Mouse (Mus musculus): ENCODE measurements at regions not wholly inside any gene's neighbourhood (a gene's known extent, or its start where the extent isn't known, plus 50 kb on each side); places are given as distances from the start of the nearest gene placed in this dataset.
A peak's percentile ranks its signal among the peaks of the same experiment; 100 is the strongest.
"Not testable (repeated sequence)": the region's sequence is repeated elsewhere in the genome, so short reads cannot be mapped to it uniquely, and the experiment has no call there.

DNA sequence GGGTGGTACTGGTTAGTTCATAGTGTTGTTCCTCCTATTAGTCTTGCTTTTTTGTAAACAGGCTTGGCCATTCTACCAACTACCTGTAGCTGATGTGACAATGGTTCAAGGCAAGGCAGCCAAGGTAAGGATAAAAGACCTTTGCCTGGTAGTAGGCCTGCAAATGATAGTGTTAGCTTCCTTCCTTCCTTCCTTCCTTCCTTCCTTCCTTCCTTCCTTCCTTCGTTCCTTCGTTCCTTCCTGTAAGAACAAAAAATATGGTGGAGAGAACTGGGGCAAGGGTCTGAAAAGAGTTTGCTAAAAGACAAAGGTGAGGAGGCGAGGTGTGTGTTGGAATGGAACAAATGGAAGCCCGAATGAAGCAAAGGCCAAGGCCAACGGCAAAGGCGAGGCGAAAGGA lies 84.8 kb upstream of the Ezh2 start:
- not testable (repeated sequence) for H3K27ac ChIP-seq (ENCODE audit: control insufficient read depth, insufficient read depth, low read depth, low read length); H3K36me3 ChIP-seq (ENCODE audit: control insufficient read depth, insufficient read depth, low read length)

DNA sequence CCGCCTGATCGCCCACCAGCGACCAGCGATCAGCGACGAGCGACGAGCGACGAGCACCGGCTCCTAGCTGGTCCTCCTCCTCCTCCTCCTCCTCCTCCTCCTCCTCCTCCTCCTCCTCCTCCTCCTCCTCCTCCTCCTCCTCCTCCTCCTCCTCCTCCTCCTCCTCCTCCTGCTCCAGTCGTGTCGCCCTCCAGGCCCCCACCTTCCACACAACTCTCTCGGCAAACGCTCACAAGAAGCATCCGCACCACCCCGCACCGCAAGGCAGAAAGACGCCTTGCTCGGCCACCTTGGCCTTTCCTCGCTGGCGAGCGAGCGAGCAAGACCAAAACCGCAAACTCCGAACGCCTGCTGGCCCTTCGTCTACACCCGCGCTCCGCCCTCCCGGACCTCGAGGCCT lies 77.6 kb upstream of the Ezh2 start:
- not testable (repeated sequence) for H3K4me1 ChIP-seq (ENCODE audit: control insufficient read depth, insufficient read depth, low read length); H3K27ac ChIP-seq (ENCODE audit: control insufficient read depth, insufficient read depth, low read depth, low read length); H3K27me3 ChIP-seq (ENCODE audit: control insufficient read depth, insufficient read depth, low read length); H3K36me3 ChIP-seq (ENCODE audit: control insufficient read depth, insufficient read depth, low read length)
- H3K4me3 ChIP-seq (ENCODE audit: control insufficient read depth, low read depth, low read length) = peak overlapping the region; percentile 45

More for the DNA sequence above, 84.8 kb upstream of the Ezh2 start:
- H3K4me1 ChIP-seq (ENCODE audit: control insufficient read depth, insufficient read depth, low read length); H3K27me3 ChIP-seq (ENCODE audit: control insufficient read depth, insufficient read depth, low read length); H3K4me3 ChIP-seq (ENCODE audit: control insufficient read depth, low read depth, low read length): not testable (repeated sequence)

DNA sequence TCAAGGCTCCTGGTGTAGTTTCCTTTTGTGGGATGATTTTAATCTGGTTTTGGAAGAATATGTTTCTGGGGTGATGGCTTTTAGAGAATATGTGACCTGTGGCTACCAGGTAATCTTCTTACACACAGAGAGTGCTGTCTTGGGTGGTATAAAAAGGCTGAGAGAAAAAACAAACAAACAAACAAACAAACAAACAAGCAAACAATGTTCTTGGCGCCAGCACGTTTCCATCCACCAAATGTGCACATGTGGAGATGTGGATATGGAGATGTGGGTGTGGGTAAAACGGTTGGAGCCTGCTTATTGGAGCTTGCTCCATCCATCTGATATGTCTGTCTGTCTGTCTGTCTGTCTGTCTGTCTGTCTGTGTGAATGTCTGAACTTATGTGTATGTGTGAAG lies 57.7 kb upstream of the Ezh2 start:
- not testable (repeated sequence) for H3K36me3 ChIP-seq (ENCODE audit: control insufficient read depth, insufficient read depth, low read length); H3K27me3 ChIP-seq (ENCODE audit: control insufficient read depth, insufficient read depth, low read length); H3K4me3 ChIP-seq (ENCODE audit: control insufficient read depth, low read depth, low read length); H3K27ac ChIP-seq (ENCODE audit: control insufficient read depth, insufficient read depth, low read depth, low read length)
- peaks cover 10% of the 10 kb centered on the region for H3K4me1 ChIP-seq (ENCODE audit: control insufficient read depth, insufficient read depth, low read length)

DNA sequence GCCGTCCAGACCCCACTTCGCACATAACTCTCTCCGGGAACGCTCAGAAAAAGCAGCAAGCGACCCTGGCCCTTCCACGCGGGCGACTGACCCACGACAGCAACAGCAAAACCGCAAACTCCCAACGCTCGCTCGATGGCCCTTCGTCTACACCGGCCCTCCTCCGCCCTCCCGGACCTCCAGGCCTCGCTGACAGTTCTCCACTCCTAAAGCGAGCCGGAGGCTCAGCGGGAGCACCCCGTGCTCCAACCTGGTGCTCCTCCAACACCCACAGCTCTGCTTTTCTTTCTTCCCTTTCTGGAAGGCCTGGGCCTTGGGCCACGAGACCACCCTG lies 56.2 kb upstream of the Ezh2 start:
- not testable (repeated sequence) for H3K36me3 ChIP-seq (ENCODE audit: control insufficient read depth, insufficient read depth, low read length); H3K27ac ChIP-seq (ENCODE audit: control insufficient read depth, insufficient read depth, low read depth, low read length); H3K27me3 ChIP-seq (ENCODE audit: control insufficient read depth, insufficient read depth, low read length)
- Histone ChIP-seq H3K4me1 (ENCODE audit: control insufficient read depth, insufficient read depth, low read length) (peaks cover 10% of the 10 kb centered on the region), H3K4me3 (ENCODE audit: control insufficient read depth, low read depth, low read length) (peak overlapping the region; percentile 90)

DNA sequence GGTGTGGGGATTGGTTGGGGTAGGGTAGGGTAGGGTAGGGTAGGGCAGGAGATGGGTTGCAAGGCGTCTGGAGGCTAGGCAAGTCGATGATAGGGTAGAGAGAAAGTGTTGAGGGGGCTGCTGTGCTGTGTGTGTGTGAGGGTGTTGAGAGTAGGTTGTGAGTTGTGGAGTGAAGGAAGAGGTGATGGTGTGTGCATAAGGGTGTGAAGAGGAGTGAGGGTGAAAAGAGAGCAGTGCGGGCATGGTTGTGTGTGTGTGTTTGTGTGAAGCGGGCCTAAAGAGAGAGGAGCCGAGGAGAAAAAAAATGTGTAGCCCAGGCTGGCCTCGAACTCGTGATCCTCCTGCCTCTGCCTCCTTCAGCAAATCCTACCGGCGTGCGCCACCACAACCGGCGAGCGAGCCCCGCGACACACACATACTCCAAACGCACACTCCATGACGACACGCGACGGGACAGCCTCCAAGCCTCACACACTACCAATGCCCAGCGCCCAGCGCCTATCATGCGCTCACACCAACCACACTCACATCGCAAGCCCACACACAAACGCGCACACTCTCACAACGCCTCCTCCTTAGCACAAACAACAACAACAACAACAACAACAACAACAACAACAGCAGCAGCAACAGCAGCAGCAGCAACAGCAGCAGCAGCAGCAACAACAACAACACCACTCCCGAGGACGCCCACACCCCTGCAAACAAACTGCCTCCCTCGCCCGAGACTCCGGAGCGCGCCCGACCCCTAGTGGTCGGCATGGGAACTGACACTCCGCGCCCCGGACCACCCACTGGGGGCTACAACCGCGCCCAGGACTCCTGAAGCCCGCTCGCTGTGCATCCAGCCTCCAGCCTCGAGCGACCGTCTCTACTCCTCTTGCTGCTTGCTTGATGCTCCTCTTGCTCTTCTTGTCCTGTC lies 55.6 kb upstream of the Ezh2 start:
- H3K27me3 ChIP-seq (ENCODE audit: control insufficient read depth, insufficient read depth, low read length) = no peaks in the 10 kb centered on the region
- H3K27ac ChIP-seq (ENCODE audit: control insufficient read depth, insufficient read depth, low read depth, low read length) = no peak overlapping the region
- no peaks in the 10 kb centered on the region for H3K36me3 ChIP-seq (ENCODE audit: control insufficient read depth, insufficient read depth, low read length)
- peak; percentile 88 for TF ChIP-seq CTCF (IDR thresholded peaks at IDR 0.05; ENCODE audit: control insufficient read depth, insufficient read depth, insufficient replicate concordance, low read depth, low read length)
- TF ChIP-seq POLR2A (IDR thresholded peaks at IDR 0.05; ENCODE audit: control insufficient read depth, low read depth, low read length) = no peak
- H3K4me3 ChIP-seq (ENCODE audit: control insufficient read depth, low read depth, low read length) = peak overlapping the region; percentile 90
- H3K4me1 ChIP-seq (ENCODE audit: control insufficient read depth, insufficient read depth, low read length) = peaks cover 10% of the 10 kb centered on the region

DNA sequence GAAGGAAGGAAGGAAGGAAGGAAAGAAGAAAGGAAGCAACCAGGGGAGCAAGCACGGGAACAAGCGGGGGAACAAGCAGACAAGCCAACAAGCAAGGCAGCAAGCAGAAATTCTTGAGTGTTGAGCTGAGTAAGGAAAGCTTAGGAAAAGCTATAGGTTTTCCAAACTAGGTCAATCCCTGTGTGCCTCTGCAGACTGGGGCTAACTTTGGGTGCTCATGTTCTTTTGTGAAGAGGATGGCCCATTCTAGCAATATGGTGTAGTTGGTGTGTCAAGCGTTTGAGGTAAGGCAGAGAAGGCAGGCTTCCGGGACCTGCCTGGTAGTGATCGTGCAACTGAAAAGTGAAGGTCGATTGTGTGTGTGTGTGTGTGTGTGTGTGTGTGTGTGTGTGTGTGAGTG lies 54.8 kb upstream of the Ezh2 start:
- H3K27me3 ChIP-seq (ENCODE audit: control insufficient read depth, insufficient read depth, low read length) = no peaks in the 10 kb centered on the region
- TF ChIP-seq POLR2A (IDR thresholded peaks at IDR 0.05; ENCODE audit: control insufficient read depth, low read depth, low read length) (no peak), CTCF (IDR thresholded peaks at IDR 0.05; ENCODE audit: control insufficient read depth, insufficient read depth, insufficient replicate concordance, low read depth, low read length) (no peak)
- H3K27ac ChIP-seq (ENCODE audit: control insufficient read depth, insufficient read depth, low read depth, low read length) = no peak overlapping the region
- no peak overlapping the region for H3K4me3 ChIP-seq (ENCODE audit: control insufficient read depth, low read depth, low read length)
- no peaks in the 10 kb centered on the region for H3K36me3 ChIP-seq (ENCODE audit: control insufficient read depth, insufficient read depth, low read length)
- H3K4me1 ChIP-seq (ENCODE audit: control insufficient read depth, insufficient read depth, low read length) = peaks cover 10% of the 10 kb centered on the region

DNA sequence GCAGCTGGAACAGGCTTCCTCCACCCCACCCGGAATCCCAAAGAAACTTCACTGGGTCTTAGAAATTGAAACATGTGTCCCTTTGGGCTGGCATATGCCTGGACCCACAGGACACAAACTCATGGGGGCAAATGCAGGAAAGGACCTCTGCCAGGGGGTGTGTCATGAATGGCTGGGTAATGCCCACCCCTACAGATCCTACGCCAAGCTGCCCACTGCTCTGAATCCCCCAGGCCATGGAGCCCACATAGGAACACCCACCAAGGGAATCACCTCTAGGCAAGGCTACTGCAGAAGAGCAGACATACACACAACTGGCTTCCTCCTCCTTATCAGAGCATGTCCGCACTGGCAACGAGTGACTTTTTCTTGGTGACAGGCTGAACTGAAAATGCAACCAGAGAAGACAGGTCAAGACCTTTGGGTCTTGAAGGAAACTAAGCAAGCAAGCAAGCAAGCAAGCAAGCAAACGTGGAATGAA lies 54.4 kb upstream of the Ezh2 start:
- H3K27ac ChIP-seq (ENCODE audit: control insufficient read depth, insufficient read depth, low read depth, low read length) = no peak overlapping the region
- H3K36me3 ChIP-seq (ENCODE audit: control insufficient read depth, insufficient read depth, low read length) = no peaks in the 10 kb centered on the region
- peaks cover 10% of the 10 kb centered on the region for H3K4me1 ChIP-seq (ENCODE audit: control insufficient read depth, insufficient read depth, low read length)
- H3K27me3 ChIP-seq (ENCODE audit: control insufficient read depth, insufficient read depth, low read length) = no peaks in the 10 kb centered on the region
- TF ChIP-seq POLR2A (IDR thresholded peaks at IDR 0.05; ENCODE audit: control insufficient read depth, low read depth, low read length) (no peak), CTCF (IDR thresholded peaks at IDR 0.05; ENCODE audit: control insufficient read depth, insufficient read depth, insufficient replicate concordance, low read depth, low read length) (no peak)
- no peak overlapping the region for H3K4me3 ChIP-seq (ENCODE audit: control insufficient read depth, low read depth, low read length)

DNA sequence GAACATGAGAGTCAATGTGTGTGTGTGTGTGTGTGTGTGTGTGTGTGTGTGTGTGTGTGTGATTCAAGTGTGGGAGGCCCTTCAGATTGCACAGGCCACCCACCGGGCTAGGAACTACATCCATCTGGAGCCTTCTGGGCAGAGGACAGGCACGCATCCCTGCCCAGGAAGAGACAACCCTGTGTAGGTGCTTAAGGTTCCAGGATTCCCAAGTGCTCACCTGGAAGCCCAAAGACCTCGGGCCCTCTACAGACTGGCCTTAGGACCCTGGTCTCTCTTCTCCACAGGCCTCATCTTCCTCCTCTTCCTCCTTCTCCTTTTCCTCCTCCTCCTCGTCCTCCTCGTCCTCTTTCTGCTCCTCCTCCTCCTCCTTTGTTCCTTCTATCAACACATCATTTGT lies 53.8 kb upstream of the Ezh2 start:
- Histone ChIP-seq H3K4me1 (ENCODE audit: control insufficient read depth, insufficient read depth, low read length) (peaks cover 10% of the 10 kb centered on the region), H3K27ac (ENCODE audit: control insufficient read depth, insufficient read depth, low read depth, low read length) (no peak overlapping the region), H3K4me3 (ENCODE audit: control insufficient read depth, low read depth, low read length) (no peak overlapping the region), H3K27me3 (ENCODE audit: control insufficient read depth, insufficient read depth, low read length) (no peaks in the 10 kb centered on the region), H3K36me3 (ENCODE audit: control insufficient read depth, insufficient read depth, low read length) (no peaks in the 10 kb centered on the region)
- TF ChIP-seq CTCF (IDR thresholded peaks at IDR 0.05; ENCODE audit: control insufficient read depth, insufficient read depth, insufficient replicate concordance, low read depth, low read length) (no peak), POLR2A (IDR thresholded peaks at IDR 0.05; ENCODE audit: control insufficient read depth, low read depth, low read length) (no peak)

Data from testis, adult 2 months (tissue).